Mouse (Mus musculus) embryonic fibroblast, embryonic 13.5 days (primary cell): ENCODE data around the gene Esp4. TPM values are rescaled to one million over a fixed set of nuclear protein-coding genes. Genes with fewer than 3 reads are reported as not detected.
"Not testable (repeated sequence)": the region's sequence is repeated elsewhere in the genome, so short reads cannot be mapped to it uniquely, and the experiment has no call there.

ENCODE experiments used
- H3K27ac ChIP-seq: 2 replicates; pipeline ENCODE4 v1.5.1; 2012; ENCODE audit warnings: low read length, control low read depth, inconsistent platforms; ENCODE audit not compliant: insufficient read depth
- H3K4me1 ChIP-seq: 2 replicates; pipeline ENCODE4 v1.6.1; 2011; ENCODE audit warnings: low read length; ENCODE audit not compliant: control insufficient read depth, insufficient read depth
- H3K4me3 ChIP-seq: 2 replicates; pipeline ENCODE4 v1.5.1; 2011; ENCODE audit warnings: mild to moderate bottlenecking, control low read depth, low read length; ENCODE audit not compliant: insufficient read depth
- CTCF ChIP-seq: IDR thresholded peaks from 2 replicates; pipeline ENCODE4 v1.5.1; 2011; ENCODE audit warnings: mild to moderate bottlenecking, control low read depth, low read length, moderate library complexity, borderline replicate concordance; ENCODE audit not compliant: insufficient read depth
- POLR2A ChIP-seq: IDR thresholded peaks from 2 replicates; pipeline ENCODE4 v1.6.1; 2011; ENCODE audit warnings: low read depth, mild to moderate bottlenecking, control low read depth, low read length, moderate library complexity
- polyA plus RNA-seq: library from polyadenylated mRNA; stranded (reverse); fragments of >200 nt; gene quantifications from 2 replicates; pipeline ENCODE4 v1.2.4, GENCODE M21; 2011; ENCODE audit warnings: low read depth; ENCODE audit not compliant: missing spikeins, insufficient read length

Gene Esp4
- not detected in 2 replicates for polyA plus RNA-seq

DNA sequence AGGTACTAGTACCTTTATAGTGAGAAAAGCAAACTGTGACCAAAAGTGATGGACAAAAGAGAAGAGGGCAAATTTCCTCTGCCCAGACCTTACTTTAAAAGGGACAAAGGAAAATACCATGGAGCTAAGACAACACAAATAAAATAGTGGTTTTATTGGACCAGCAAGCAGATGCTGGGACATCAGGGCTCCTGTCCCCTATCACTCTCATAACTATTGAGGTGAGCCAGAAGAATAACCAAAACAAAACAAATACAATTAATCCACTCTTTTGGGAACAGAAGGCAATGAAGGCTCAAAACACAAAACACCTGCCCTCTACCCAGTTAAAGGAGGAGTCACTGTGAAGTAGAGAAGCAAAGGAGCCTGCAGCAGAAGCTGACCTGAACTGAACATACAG, at the start of gene Esp4:
Gene Esp4 (plus strand): TSS at position 301 of the 400 bp plus-strand sequence.
- no peak within 1 kb of the TSS for H3K4me3 ChIP-seq
- TF ChIP-seq POLR2A, result no peak
- TF ChIP-seq CTCF, result no peak
- H3K4me1 ChIP-seq, result no peaks in the 10 kb centered on the region
- no peak within 1 kb of the TSS for H3K27ac ChIP-seq

DNA sequence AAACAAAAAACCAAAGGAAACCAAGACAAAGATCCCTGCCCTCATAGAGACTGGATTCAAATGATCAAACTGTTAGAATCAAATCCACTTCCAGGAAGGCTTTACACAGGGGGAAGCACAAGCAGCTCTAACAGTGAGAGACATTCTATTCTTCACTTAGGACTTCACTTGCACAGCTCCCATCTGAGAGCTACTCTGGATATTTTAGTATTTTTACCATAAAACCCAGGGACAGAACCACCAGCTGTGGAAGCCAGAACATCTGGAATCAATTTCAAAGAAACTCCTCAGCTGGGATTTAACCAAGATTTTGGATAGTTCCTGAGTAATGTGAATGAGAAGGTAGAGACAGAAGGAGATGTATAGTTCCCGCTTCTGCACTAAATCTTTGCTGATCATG, 44.9 kb upstream of the Esp4 start:
- TF ChIP-seq CTCF, result no peak
- TF ChIP-seq POLR2A, result no peak
- H3K27ac ChIP-seq, result no peak overlapping the region
- H3K4me3 ChIP-seq, result no peak overlapping the region
- no peaks in the 10 kb centered on the region for H3K4me1 ChIP-seq

DNA sequence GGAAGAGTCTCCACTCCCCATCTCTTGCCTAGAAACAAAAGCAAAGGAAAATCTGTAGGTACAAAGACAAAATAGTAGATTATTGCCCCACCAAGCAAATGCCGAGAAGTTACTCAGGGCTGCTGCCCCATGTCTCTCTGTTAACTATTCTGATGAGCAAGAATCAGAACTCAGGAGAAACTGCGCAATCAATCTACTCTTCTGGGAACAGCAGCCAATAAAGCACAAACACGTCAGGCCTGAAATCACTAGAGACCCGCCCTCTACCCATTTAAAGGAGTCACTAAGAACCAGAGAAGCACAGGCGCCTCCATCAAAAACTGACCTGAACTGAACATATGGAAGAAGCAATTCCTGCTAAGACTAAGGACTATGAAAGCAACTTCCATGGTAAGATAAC, 37.2 kb upstream of the Esp4 start, which contains the start of gene Esp6:
Gene Esp6 (plus strand): TSS at position 301 of the 400 bp plus-strand sequence.
- Histone ChIP-seq H3K27ac (no peak within 1 kb of the TSS), H3K4me3 (no peak within 1 kb of the TSS), H3K4me1 (no peaks in the 10 kb centered on the region)
- no peak for TF ChIP-seq CTCF

DNA sequence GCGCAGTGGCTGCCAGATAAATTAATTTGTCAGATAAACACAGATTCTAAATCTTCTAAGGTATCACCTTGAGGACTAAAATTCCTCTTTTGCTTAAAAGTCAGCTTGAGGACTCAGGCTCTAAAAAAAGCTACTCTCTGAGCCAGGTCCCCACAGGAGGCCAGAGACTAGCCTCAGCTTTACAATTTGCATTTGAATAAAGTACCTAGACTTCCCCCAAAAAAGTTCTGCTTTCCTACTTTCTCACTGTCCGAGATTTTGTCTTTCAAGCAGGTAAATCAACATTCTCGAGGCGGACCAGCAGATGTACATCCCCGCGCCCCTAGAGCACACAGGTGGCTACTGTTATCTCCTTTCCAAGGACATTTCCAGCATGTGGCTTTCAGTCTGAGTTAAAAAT, 14.5 kb upstream of the Esp4 start:
- not testable (repeated sequence) for H3K27ac ChIP-seq

DNA sequence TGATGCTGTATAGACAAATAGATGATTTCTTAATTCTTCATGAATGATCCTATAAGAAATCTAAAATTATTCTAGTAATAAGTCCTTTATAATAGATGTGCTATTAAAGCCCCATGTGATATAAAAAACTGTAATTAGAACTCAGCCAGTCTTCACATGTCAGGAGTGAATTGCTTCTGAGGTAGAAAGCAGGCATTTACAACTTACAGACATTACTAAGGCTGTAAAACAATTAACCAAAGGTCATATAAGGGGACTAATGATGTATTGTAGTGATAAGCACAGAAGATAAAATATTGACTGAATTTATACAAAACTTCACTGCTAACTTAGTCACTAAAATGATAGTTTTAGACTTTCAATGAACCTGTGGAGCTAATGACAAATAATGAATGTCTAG, 7.1 kb upstream of the Esp4 start:
- TF ChIP-seq CTCF (no peak), POLR2A (no peak)
- no peak overlapping the region for H3K4me3 ChIP-seq
- no peak overlapping the region for H3K27ac ChIP-seq
- H3K4me1 ChIP-seq, result no peaks in the 10 kb centered on the region

More for the DNA sequence above, 14.5 kb upstream of the Esp4 start:
- H3K4me1 ChIP-seq, H3K4me3 ChIP-seq: not testable (repeated sequence)

DNA sequence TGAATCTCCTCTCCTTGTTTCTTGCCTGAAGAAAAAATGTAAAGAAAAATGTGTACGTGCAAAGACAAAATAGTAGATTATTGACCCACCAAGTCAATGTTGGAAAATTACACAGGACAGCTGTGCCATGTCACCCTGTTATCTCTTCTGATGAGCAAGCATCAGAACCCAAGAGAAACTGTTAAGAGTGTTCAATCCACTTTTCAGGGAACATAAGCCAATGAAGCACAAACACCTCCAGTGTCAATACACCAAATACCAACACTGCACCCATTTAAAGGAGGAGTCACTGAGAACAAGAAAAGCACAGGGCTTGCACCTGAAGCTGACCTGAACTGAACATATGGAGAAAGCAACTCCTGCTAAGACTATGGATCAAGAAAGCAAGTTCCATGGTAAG, 33.4 kb downstream of the Esp4 start, which contains the start of gene Esp3:
Gene Esp3 (plus strand): TSS at position 301 of the 400 bp plus-strand sequence.
- not testable (repeated sequence) for H3K27ac ChIP-seq, H3K4me1 ChIP-seq

More for the DNA sequence above, 33.4 kb downstream of the Esp4 start, which contains the start of gene Esp3:
- not testable (repeated sequence) for H3K4me3 ChIP-seq

Other genes starting within 250 kb of the Esp4 start
- gene Esp8, start 78.6 kb upstream of the Esp4 start, polyA plus RNA-seq, result not detected in 2 replicates
- not detected in 2 replicates for gene Esp6, start 37.1 kb upstream of the Esp4 start, polyA plus RNA-seq
- not detected in 2 replicates for gene Esp3, start 33.5 kb downstream of the Esp4 start, polyA plus RNA-seq
- gene Esp1, start 128.5 kb downstream of the Esp4 start, polyA plus RNA-seq, result not detected in 2 replicates
- 0.40 TPM in 1 of 2 replicates, not detected in the other for gene Crisp2, start 208.4 kb downstream of the Esp4 start, polyA plus RNA-seq
- not detected in 2 replicates for gene Rhag, start 212.5 kb downstream of the Esp4 start, polyA plus RNA-seq